Mouse (Mus musculus) kidney, embryonic 15.5 days (tissue): ENCODE results near the gene Cyct. TPM values are rescaled to one million over a fixed set of nuclear protein-coding genes. Genes with fewer than 3 reads are reported as not detected.

Source experiments
- ATAC-seq: fragments of 200-750 bp; cut with Nextera tagmentation; replicated peaks from 2 replicates; pipeline ENCODE4 v1.8.0; 2017; ENCODE audit warnings: moderate TSS enrichment; ENCODE audit not compliant: low FRiP score
- H3K27ac ChIP-seq: fragments of 300-500 bp; sonication (generic); 2 replicates; pipeline ENCODE4 v1.5.1; 2015; ENCODE audit warnings: mild to moderate bottlenecking, inconsistent platforms
- H3K27me3 ChIP-seq: fragments of 300-500 bp; sonication (generic); 2 replicates; pipeline ENCODE4 v1.6.1; 2015; ENCODE audit warnings: inconsistent platforms
- H3K36me3 ChIP-seq: fragments of 300-500 bp; sonication (generic); 2 replicates; pipeline ENCODE4 v1.6.1; 2015; ENCODE audit warnings: inconsistent platforms
- H3K4me1 ChIP-seq: fragments of 300-500 bp; sonication (generic); 2 replicates; pipeline ENCODE4 v1.6.1; 2015; ENCODE audit warnings: inconsistent platforms
- H3K4me2 ChIP-seq: fragments of 300-500 bp; sonication (generic); 2 replicates; pipeline ENCODE4 v1.6.1; 2015; ENCODE audit warnings: moderate library complexity, mild to moderate bottlenecking, inconsistent platforms
- H3K4me3 ChIP-seq: fragments of 300-500 bp; sonication (generic); replicated peaks from 2 replicates; pipeline ENCODE4 v1.5.1; 2015; ENCODE audit warnings: mild to moderate bottlenecking, inconsistent platforms
- H3K9ac ChIP-seq: fragments of 300-500 bp; sonication (generic); 2 replicates; pipeline ENCODE4 v1.6.1; 2015; ENCODE audit warnings: mild to moderate bottlenecking, inconsistent platforms
- H3K9me3 ChIP-seq: fragments of 300-500 bp; sonication (generic); replicated peaks from 2 replicates; pipeline ENCODE4 v1.6.1; 2016; ENCODE audit warnings: inconsistent platforms
- WGBS: fragments of 180-500 bp; shearing (Covaris S2); methylation state at CpG from one replicate; pipeline ENCODE4 v1.1.7; 2015; ENCODE audit warnings: mixed read lengths; 5-methylcytosine and 5-hydroxymethylcytosine counted together
- polyA plus RNA-seq: library from polyadenylated mRNA; unstranded; fragments of >200 nt; fragmentation: Nextera tagmentation; extraction: Ambion mirVana; gene quantifications from 2 replicates; pipeline ENCODE4 v1.2.1, GENCODE M21; 2015

Gene Cyct
- polyA plus RNA-seq, 1 experiment from 2014 or later, result not detected

GRCm38 (mm10) chr2:76369821-76370655 lies 9.8 kb upstream of the Cyct start, which contains the start of gene Rbm45:
Rbm45 (plus strand) TSS chr2:76369984.
- peak within 1 kb of the TSS; percentile 73 for H3K4me3 ChIP-seq
- ATAC-seq, result peak; percentile 90
- H3K27me3 ChIP-seq, result no peaks in the 10 kb centered on the region
- peak within 1 kb of the TSS; percentile 84 for H3K9ac ChIP-seq
- H3K9me3 ChIP-seq, result no peaks in the 10 kb centered on the region
- peak within 1 kb of the TSS; percentile 68 for H3K27ac ChIP-seq
- peak within 1 kb of the TSS; percentile 94 for H3K4me2 ChIP-seq
- under 1% methylated on average over 61 of the region's 61 CpGs for WGBS
- H3K36me3 ChIP-seq, result peaks cover 32% of the 10 kb centered on the region
- H3K4me1 ChIP-seq, result peaks cover 12% of the 10 kb centered on the region

GRCm38 (mm10) chr2:76368861-76369660 lies 8.8 kb upstream of the Cyct start:
- H3K27ac ChIP-seq, result no peak overlapping the region
- peak overlapping the region; percentile 73; the same call in 1 of the 2 replicates for H3K4me3 ChIP-seq
- peaks cover 24% of the 10 kb centered on the region for H3K36me3 ChIP-seq
- peaks cover 12% of the 10 kb centered on the region for H3K4me1 ChIP-seq
- 0 out of 2 replicates have a peak, but pooled peaks have one; percentile 37 for ATAC-seq
- no peaks in the 10 kb centered on the region for H3K9me3 ChIP-seq
- H3K4me2 ChIP-seq, result peak overlapping the region; percentile 94; the same call in 1 of the 2 replicates
- H3K9ac ChIP-seq, result no peak overlapping the region
- H3K27me3 ChIP-seq, result no peaks in the 10 kb centered on the region
- WGBS, result 69% methylated on average over 13 of the region's 13 CpGs

- 17% methylated on average over 9 of the region's 9 CpGs for WGBS
Measured at GRCm38 (mm10) chr2:76367188-76367922, 7.1 kb upstream of the Cyct start.

GRCm38 (mm10) chr2:76365811-76366210 lies 5.6 kb upstream of the Cyct start:
- H3K9ac ChIP-seq, result no peak overlapping the region
- WGBS, result 78% methylated on average over 4 of the region's 4 CpGs
- H3K4me2 ChIP-seq, result no peak overlapping the region
- H3K27ac ChIP-seq, result no peak overlapping the region
- no peak for ATAC-seq
- no peak overlapping the region for H3K4me3 ChIP-seq
- peaks cover 4% of the 10 kb centered on the region for H3K4me1 ChIP-seq
- no peaks in the 10 kb centered on the region for H3K36me3 ChIP-seq
- H3K27me3 ChIP-seq, result no peaks in the 10 kb centered on the region
- H3K9me3 ChIP-seq, result no peaks in the 10 kb centered on the region

More at GRCm38 (mm10) chr2:76367188-76367922, 7.1 kb upstream of the Cyct start:
- Histone ChIP-seq H3K4me2 (no peak overlapping the region), H3K4me3 (no peak overlapping the region), H3K36me3 (peaks cover 8% of the 10 kb centered on the region), H3K27ac (no peak overlapping the region), H3K27me3 (no peaks in the 10 kb centered on the region), H3K9me3 (no peaks in the 10 kb centered on the region), H3K9ac (no peak overlapping the region), H3K4me1 (peaks cover 12% of the 10 kb centered on the region)
- ATAC-seq, result no peak

- H3K27me3 ChIP-seq, result no peaks in the 10 kb centered on the region
- no peaks in the 10 kb centered on the region for H3K36me3 ChIP-seq
- no peaks in the 10 kb centered on the region for H3K4me1 ChIP-seq
- WGBS, result 43% methylated on average over 2 of the region's 2 CpGs
- no peak overlapping the region for H3K9ac ChIP-seq
- H3K9me3 ChIP-seq, result no peaks in the 10 kb centered on the region
- ATAC-seq, result no peak
- H3K4me3 ChIP-seq, result no peak overlapping the region
- H3K27ac ChIP-seq, result no peak overlapping the region
- H3K4me2 ChIP-seq, result no peak overlapping the region
Measured at GRCm38 (mm10) chr2:76362111-76362510, 1.9 kb upstream of the Cyct start.

GRCm38 (mm10) chr2:76347839-76348238 lies 12.4 kb downstream of the Cyct start:
- no peaks in the 10 kb centered on the region for H3K36me3 ChIP-seq
- H3K4me1 ChIP-seq, result no peaks in the 10 kb centered on the region
- H3K9ac ChIP-seq, result no peak overlapping the region
- H3K27me3 ChIP-seq, result no peaks in the 10 kb centered on the region
- H3K4me2 ChIP-seq, result no peak overlapping the region
- no peak overlapping the region for H3K4me3 ChIP-seq
- WGBS, result 82% methylated on average over 6 of the region's 6 CpGs
- H3K9me3 ChIP-seq, result no peaks in the 10 kb centered on the region
- no peak overlapping the region for H3K27ac ChIP-seq
- ATAC-seq, result no peak

GRCm38 (mm10) chr2:76342146-76342545 lies 18.1 kb downstream of the Cyct start:
- no peak overlapping the region for H3K4me3 ChIP-seq
- H3K4me1 ChIP-seq, result peaks cover 11% of the 10 kb centered on the region
- WGBS, result 85% methylated on average over 9 of the region's 9 CpGs
- H3K4me2 ChIP-seq, result no peak overlapping the region
- no peak for ATAC-seq
- H3K27ac ChIP-seq, result no peak overlapping the region
- no peaks in the 10 kb centered on the region for H3K36me3 ChIP-seq
- H3K9me3 ChIP-seq, result no peaks in the 10 kb centered on the region
- H3K9ac ChIP-seq, result no peak overlapping the region
- H3K27me3 ChIP-seq, result peaks cover 15% of the 10 kb centered on the region

- Histone ChIP-seq H3K4me3 (peak within 1 kb of the TSS; percentile 49), H3K4me2 (peak within 1 kb of the TSS; percentile 96), H3K27me3 (peaks cover 20% of the 10 kb centered on the region), H3K4me1 (peaks cover 11% of the 10 kb centered on the region), H3K9ac (peak within 1 kb of the TSS; percentile 47), H3K36me3 (no peaks in the 10 kb centered on the region), H3K27ac (no peak within 1 kb of the TSS), H3K9me3 (no peaks in the 10 kb centered on the region)
- ATAC-seq, result peak; percentile 94
- 17% methylated on average over 40 of the region's 41 CpGs for WGBS
Measured at GRCm38 (mm10) chr2:76338215-76339156, 21.8 kb downstream of the Cyct start, which contains the start of gene Pde11a. Pde11a (minus strand) TSS chr2:76338774.

- Histone ChIP-seq H3K27me3 (peaks cover 20% of the 10 kb centered on the region), H3K27ac (no peak overlapping the region), H3K4me3 (no peak overlapping the region), H3K4me1 (peaks cover 11% of the 10 kb centered on the region), H3K9me3 (no peaks in the 10 kb centered on the region), H3K9ac (no peak overlapping the region), H3K36me3 (no peaks in the 10 kb centered on the region), H3K4me2 (no peak overlapping the region)
- ATAC-seq, result no peak
- WGBS, result 87% methylated on average over 5 of the region's 5 CpGs
Measured at GRCm38 (mm10) chr2:76334596-76334995, 25.7 kb downstream of the Cyct start.

- Histone ChIP-seq H3K36me3 (no peaks in the 10 kb centered on the region), H3K4me2 (no peak overlapping the region), H3K9ac (no peak overlapping the region), H3K27ac (no peak overlapping the region), H3K9me3 (no peaks in the 10 kb centered on the region), H3K4me1 (no peaks in the 10 kb centered on the region), H3K27me3 (peaks cover 5% of the 10 kb centered on the region; the same call in 1 of the 2 replicates), H3K4me3 (no peak overlapping the region)
- no peak for ATAC-seq
- WGBS, result 70% methylated on average over 11 of the region's 11 CpGs
Measured at GRCm38 (mm10) chr2:76332161-76332805, 28.0 kb downstream of the Cyct start.
